27 mouse cellular contexts compared by ENCODE assay signal in genomic region chr1:149715171-149715570, GRCm38 (mm10).
DNase-seq lines count a peak whose midpoint lies in the region; ATAC-seq and TF ChIP-seq lines count a peak whose summit lies in the region.
"Had no signal": no experiment of that assay in that cellular context is flagged by ENCODE, and none has a peak within 500 bp of the region (broad histone marks: within the 10 kb centered on the region; RNA-seq: fewer than 3 reads in every experiment).

No protein-coding gene starts in this region.

- no peaks in the 10 kb centered on the region for H3K4me1 ChIP-seq in forebrain, embryonic 14.5 days (ENCODE audit: control insufficient read depth, insufficient read depth, low read length)
- no peaks in the 10 kb centered on the region for H3K4me1 ChIP-seq in forebrain, postnatal 0 days (ENCODE audit: insufficient read depth)
- no peaks in the 10 kb centered on the region for H3K4me1 ChIP-seq in liver, adult 2 months (ENCODE audit: control insufficient read depth, insufficient read depth, low read length)
- H3K4me1 ChIP-seq: embryonic facial prominence, embryonic 12.5 days; forebrain, embryonic 10.5 days; forebrain, embryonic 13.5 days; heart, embryonic 10.5 days; heart, embryonic 13.5 days; hindbrain, embryonic 13.5 days had no signal

- H3K9me3 ChIP-seq in forebrain, embryonic 14.5 days (replicated peaks; ENCODE audit: control insufficient read depth, low read length): no peaks in the 10 kb centered on the region
- no peaks in the 10 kb centered on the region for H3K9me3 ChIP-seq in forebrain, postnatal 0 days (ENCODE audit: low read length)
- H3K9me3 ChIP-seq: embryonic facial prominence, embryonic 12.5 days; forebrain, embryonic 10.5 days; forebrain, embryonic 13.5 days; heart, embryonic 10.5 days; hindbrain, embryonic 13.5 days had no signal

- H3K9ac ChIP-seq in forebrain, embryonic 14.5 days (ENCODE audit: low read length): no peak overlapping the region
- H3K9ac ChIP-seq in forebrain, postnatal 0 days: no peak overlapping the region
- H3K9ac ChIP-seq in liver, adult 2 months (ENCODE audit: low read depth, low read length): no peak overlapping the region
- H3K9ac ChIP-seq: embryonic facial prominence, embryonic 12.5 days; forebrain, embryonic 13.5 days; heart, embryonic 13.5 days; hindbrain, embryonic 13.5 days had no signal

- no peak for TF ChIP-seq POLR2A in liver, adult 2 months (IDR thresholded peaks at IDR 0.05; ENCODE audit: extremely low read depth, insufficient read depth, low read length)

- H3K4me2 ChIP-seq in forebrain, embryonic 14.5 days (ENCODE audit: low read length): no peak overlapping the region
- H3K4me2 ChIP-seq in forebrain, postnatal 0 days (ENCODE audit: low read depth): no peak overlapping the region
- H3K4me2 ChIP-seq: embryonic facial prominence, embryonic 12.5 days; forebrain, embryonic 13.5 days; heart, embryonic 13.5 days; hindbrain, embryonic 13.5 days had no signal

- WGBS in forebrain, embryonic 14.5 days: 85% methylated on average over 1 of the region's 1 CpGs
- 76% methylated on average over 1 of the region's 1 CpGs for WGBS in forebrain, postnatal 0 days
- 70% methylated on average over 1 of the region's 1 CpGs for WGBS in liver, adult 2 months

- no peaks in the 10 kb centered on the region for H3K36me3 ChIP-seq in forebrain, embryonic 14.5 days (ENCODE audit: control insufficient read depth, insufficient read depth, low read length)
- H3K36me3 ChIP-seq in forebrain, postnatal 0 days (ENCODE audit: insufficient read depth): no peaks in the 10 kb centered on the region
- no peaks in the 10 kb centered on the region for H3K36me3 ChIP-seq in liver, adult 2 months (ENCODE audit: control insufficient read depth, insufficient read depth, low read length)
- H3K36me3 ChIP-seq: embryonic facial prominence, embryonic 12.5 days; forebrain, embryonic 10.5 days; G1E; heart, embryonic 10.5 days; heart, embryonic 13.5 days; hindbrain, embryonic 13.5 days had no signal

- no peak for TF ChIP-seq CTCF in forebrain, postnatal 0 days (IDR thresholded peaks at IDR 0.05; ENCODE audit: low read depth)
- no peak for TF ChIP-seq CTCF in liver, adult 2 months (IDR thresholded peaks at IDR 0.05; ENCODE audit: low read depth, low read length)

- H3K79me2 ChIP-seq in liver, adult 2 months (ENCODE audit: control insufficient read depth, insufficient read depth, low read length): no peaks in the 10 kb centered on the region

- peak; percentile 31 for DNase-seq in forebrain, embryonic 14.5 days (ENCODE audit: low spot score)
- DNase-seq in forebrain, postnatal 0 days: no peak
- peak; percentile 5 for DNase-seq in liver, adult 2 months (ENCODE audit: extremely low read depth, low read depth, low spot score)
- DNase-seq in liver: no peak
- peak; percentile 45 for DNase-seq in brain, adult 2 months (ENCODE audit: low read depth, low spot score)
- DNase-seq in layer of hippocampus, adult 8-10 months (ENCODE audit: low spot score in 2 of 2): no peak
- no peak for DNase-seq in gastrocnemius, postnatal 25 days
- DNase-seq: adrenal gland, adult 2 months; adrenal gland, postnatal 14 days; B cell, adult 2 months; cerebellum, adult 18-20 months; cerebellum, adult 9-10 months; cerebellum, postnatal 14 days; gastrocnemius, postnatal 36 days; heart, adult 2 months; heart, postnatal 14 days had no signal

- H3K4me3 ChIP-seq in forebrain, embryonic 14.5 days (ENCODE audit: low read depth, low read length): no peak overlapping the region
- no peak overlapping the region for H3K4me3 ChIP-seq in forebrain, postnatal 0 days (ENCODE audit: low read depth, low read length)
- no peak overlapping the region for H3K4me3 ChIP-seq in liver, adult 2 months (ENCODE audit: insufficient read depth, low read depth, low read length)
- H3K4me3 ChIP-seq: embryonic facial prominence, embryonic 12.5 days; forebrain, embryonic 10.5 days; forebrain, embryonic 13.5 days; heart, adult 2 months; heart, embryonic 10.5 days; heart, embryonic 13.5 days; hindbrain, embryonic 13.5 days had no signal

- H3K27me3 ChIP-seq in forebrain, embryonic 14.5 days (replicated peaks; ENCODE audit: control insufficient read depth, insufficient read depth, low read length): no peaks in the 10 kb centered on the region
- H3K27me3 ChIP-seq in forebrain, postnatal 0 days (ENCODE audit: insufficient read depth, low read length): no peaks in the 10 kb centered on the region
- no peaks in the 10 kb centered on the region for H3K27me3 ChIP-seq in liver, adult 2 months (ENCODE audit: control insufficient read depth, insufficient read depth, low read length)
- H3K27me3 ChIP-seq: CH12.LX; embryonic facial prominence, embryonic 12.5 days; forebrain, embryonic 13.5 days; heart, embryonic 13.5 days; hindbrain, embryonic 13.5 days had no signal

- ATAC-seq in forebrain, embryonic 14.5 days: no peak
- ATAC-seq in forebrain, postnatal 0 days: no peak
- ATAC-seq: forebrain, embryonic 13.5 days; hindbrain, postnatal 0 days; inflammation-experienced regulatory T-cells, adult 6 months; intestine, embryonic 16.5 days had no signal

- no peak overlapping the region for H3K27ac ChIP-seq in forebrain, embryonic 14.5 days (ENCODE audit: low read depth, low read length)
- no peak overlapping the region for H3K27ac ChIP-seq in forebrain, postnatal 0 days (ENCODE audit: low read depth, low read length)
- no peak overlapping the region for H3K27ac ChIP-seq in liver, adult 2 months (replicated peaks; ENCODE audit: insufficient read depth, low read depth, low read length)
- H3K27ac ChIP-seq: embryonic facial prominence, embryonic 12.5 days; forebrain, embryonic 10.5 days; forebrain, embryonic 13.5 days; heart, adult 2 months; heart, embryonic 10.5 days; heart, embryonic 13.5 days; hindbrain, embryonic 13.5 days; hindbrain, postnatal 0 days had no signal

Comparison
In these comparisons a context has a peak if more than half of its experiments do, and no peak if none do; other contexts are left out.
1. DNase-seq: peak in forebrain, embryonic 14.5 days (single experiment), liver, adult 2 months (single experiment) and brain, adult 2 months (single experiment); none in forebrain, postnatal 0 days (single experiment), liver (single experiment), layer of hippocampus, adult 8-10 months (0 of 2) and gastrocnemius, postnatal 25 days (single experiment).